Mouse (Mus musculus) heart, adult 18-20 months (tissue): Measurements from ENCODE around the gene Ufm1. TPM values are rescaled to one million over a fixed set of nuclear protein-coding genes. Genes with fewer than 3 reads are reported as not detected.
A peak's percentile ranks its signal among the peaks of the same experiment; 100 is the strongest.

Source experiments
- DNase-seq, 2 experiments: peaks; one replicate each; pipeline ENCODE4 v3.0.0; 2021 to 2022; ENCODE audit warnings: mixed read lengths in 1 of 2
- long read RNA-seq, 2 experiments: library from polyadenylated mRNA; stranded (forward); transcript quantifications; one replicate each; pipeline ENCODE4 v2.0.0; 2021
- total RNA-seq, 2 experiments: library from RNA; stranded (reverse); gene quantifications; 2 replicates each; pipeline ENCODE4 v1.2.3; 2021

Ufm1 gene
- 10 to 100 TPM; 47.5 to 55.7 TPM for total RNA-seq
- long read RNA-seq, experiment 1, full-length matches to known transcripts: 29 of 32 reads
- long read RNA-seq, experiment 1, partial matches to known transcripts: 1 of 32 reads
- long read RNA-seq, experiment 1, other reads (novel, unspliced or antisense): 2 of 32 reads
- long read RNA-seq, experiment 2, full-length matches to known transcripts: 21 of 22 reads
- long read RNA-seq, experiment 2, partial matches to known transcripts: 0 of 22 reads
- long read RNA-seq, experiment 2, other reads (novel, unspliced or antisense): 1 of 22 reads

GRCm38 (mm10) chr3:53863383-53864220 is at the start of gene Ufm1:
Gene Ufm1, minus strand, starts transcription at chr3:53863830.
- DNase-seq: peak; percentile 93 to 97

GRCm38 (mm10) chr3:53890619-53891540 is 27.2 kb upstream of the Ufm1 start:
- no peak for DNase-seq

GRCm38 (mm10) chr3:53871596-53871995 is 8.0 kb upstream of the Ufm1 start:
- DNase-seq: no peak

- no peak for DNase-seq
Measured at GRCm38 (mm10) chr3:53870482-53870881, 6.9 kb upstream of the Ufm1 start.

GRCm38 (mm10) chr3:53869263-53869662 is 5.6 kb upstream of the Ufm1 start:
- DNase-seq: no peak

- no peak for DNase-seq
Measured at GRCm38 (mm10) chr3:53868212-53868611, 4.6 kb upstream of the Ufm1 start.

- no peak for DNase-seq
Measured at GRCm38 (mm10) chr3:53854831-53855230, 8.8 kb downstream of the Ufm1 start.

GRCm38 (mm10) chr3:53854261-53854660 is 9.4 kb downstream of the Ufm1 start:
- no peak for DNase-seq

- no peak for DNase-seq
Measured at GRCm38 (mm10) chr3:53848262-53848661, 15.4 kb downstream of the Ufm1 start.

- no peak for DNase-seq
Measured at GRCm38 (mm10) chr3:53847726-53848125, 15.9 kb downstream of the Ufm1 start.

GRCm38 (mm10) chr3:53846206-53846928 is 17.3 kb downstream of the Ufm1 start:
- no peak for DNase-seq

GRCm38 (mm10) chr3:53844786-53845185 is 18.8 kb downstream of the Ufm1 start, which contains the start of gene Gm10985:
Gene Gm10985, plus strand, starts transcription at chr3:53845086.
- DNase-seq: no peak

GRCm38 (mm10) chr3:53834238-53834637 is 29.4 kb downstream of the Ufm1 start:
- DNase-seq: no peak

- DNase-seq: no peak
Measured at GRCm38 (mm10) chr3:53813421-53813977, 50.1 kb downstream of the Ufm1 start.

Other genes with a start within 250 kb of the Ufm1 start
- 1 to 10 TPM; 1.5 to 1.6 TPM for gene Frem2, start 206.5 kb downstream of the Ufm1 start, total RNA-seq
- gene Gm10985, start 18.7 kb downstream of the Ufm1 start, total RNA-seq: not detected